Comparison of ENCODE assay signal across 9 mouse cellular contexts in the genomic region with DNA sequence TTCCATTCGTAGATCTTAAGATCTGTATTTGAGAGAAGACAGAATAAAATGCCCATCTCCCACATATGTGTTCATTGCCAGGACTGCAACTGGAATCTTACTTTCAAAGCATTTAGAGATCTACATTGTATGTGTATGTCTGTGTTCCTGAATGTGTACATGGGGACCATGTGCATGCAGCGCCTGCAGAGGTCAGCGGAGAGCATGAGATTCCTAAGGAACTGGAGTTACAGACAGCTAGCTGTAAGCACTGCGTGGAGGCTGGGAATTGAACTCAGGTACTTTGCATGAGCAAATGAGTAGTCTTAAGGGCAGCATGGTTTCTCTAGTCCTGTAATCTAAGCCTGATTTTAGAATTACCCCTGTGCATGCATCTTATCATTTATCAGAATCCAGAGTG.
DNase-seq lines count a peak whose midpoint lies in the region; ATAC-seq lines count a peak whose summit lies in the region.
"Had no signal": no experiment of that assay in that cellular context is flagged by ENCODE, and none has a peak within 500 bp of the region (broad histone marks: within the 10 kb centered on the region; RNA-seq: fewer than 3 reads in every experiment).

No protein-coding gene starts in this region.

- H3K27ac ChIP-seq in kidney, embryonic 14.5 days (ENCODE audit: low read depth, low read length): no peak overlapping the region

- H3K27me3 ChIP-seq in kidney, embryonic 14.5 days (ENCODE audit: control insufficient read depth, insufficient read depth, low read length): no peaks in the 10 kb centered on the region

- no peak overlapping the region for H3K9ac ChIP-seq in kidney, embryonic 14.5 days (ENCODE audit: low read depth, low read length)

- WGBS in kidney, embryonic 14.5 days: 80% methylated on average over 4 of the region's 4 CpGs

- H3K9me3 ChIP-seq in kidney, embryonic 14.5 days (ENCODE audit: control insufficient read depth, low read length): no peaks in the 10 kb centered on the region

- no peak for ATAC-seq in kidney, embryonic 14.5 days (ENCODE audit: low FRiP score, low TSS enrichment)
- ATAC-seq in CD4-positive, CD25-positive, alpha-beta regulatory T cell, adult 4 months: no peak

- peak; percentile 40 to 41 for DNase-seq in cerebellum, postnatal 10 days
- no peak for DNase-seq in cerebellum, postnatal 36 days
- peak; percentile 1 for DNase-seq in kidney, postnatal 14 days
- DNase-seq in 416B (ENCODE audit: low read depth): peak; percentile 9
- DNase-seq in embryo, embryonic 9.5 days (ENCODE audit: extremely low spot score): peak; percentile 2
- no peak for DNase-seq in cerebellum, adult 9-10 months
- DNase-seq: layer of hippocampus, adult 9-11 months had no signal

- no peak overlapping the region for H3K4me2 ChIP-seq in kidney, embryonic 14.5 days (replicated peaks; ENCODE audit: low read depth, low read length)

- no peaks in the 10 kb centered on the region for H3K36me3 ChIP-seq in kidney, embryonic 14.5 days (ENCODE audit: control insufficient read depth, insufficient read depth, low read length)

- no peaks in the 10 kb centered on the region for H3K4me1 ChIP-seq in kidney, embryonic 14.5 days (ENCODE audit: control insufficient read depth, insufficient read depth, low read length)

- no peak overlapping the region for H3K4me3 ChIP-seq in kidney, embryonic 14.5 days (ENCODE audit: low read length)

Comparison
In these comparisons a context has a peak if more than half of its experiments do, and no peak if none do; other contexts are left out.
1. DNase-seq: peak in cerebellum, postnatal 10 days (2 of 2), kidney, postnatal 14 days (single experiment), 416B (single experiment) and embryo, embryonic 9.5 days (single experiment); none in cerebellum, postnatal 36 days (0 of 2) and cerebellum, adult 9-10 months (single experiment).